Mouse (Mus musculus) thymus, postnatal 36 days (tissue): Measurements from ENCODE around the gene 1700061G19Rik.

ENCODE experiments used
- DNase-seq, 2 experiments: peaks; one replicate each; pipeline ENCODE4 v3.0.0; 2022; ENCODE audit warnings: mixed read lengths in 2 of 2

The 1700061G19Rik gene

DNA sequence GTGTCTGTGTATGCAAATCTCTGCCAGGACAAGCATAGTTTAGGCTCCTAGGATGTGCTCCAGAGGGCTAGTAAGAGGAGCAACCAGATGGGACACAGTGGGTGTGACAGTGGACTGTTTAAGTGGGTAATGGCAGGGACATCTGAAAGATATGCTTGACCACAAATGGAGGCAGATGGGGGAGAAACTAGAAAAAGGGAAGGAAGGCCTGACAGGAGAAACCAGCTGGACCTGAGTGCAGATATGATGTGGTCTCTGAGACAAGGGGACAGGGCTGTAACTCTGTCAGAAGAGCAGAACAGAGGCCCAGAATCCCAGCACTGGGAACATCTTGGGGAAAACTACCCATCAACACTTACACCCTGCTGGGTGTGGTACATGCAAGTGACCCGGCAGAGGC, 54.3 kb downstream of the 1700061G19Rik start:
- DNase-seq, result no peak

DNA sequence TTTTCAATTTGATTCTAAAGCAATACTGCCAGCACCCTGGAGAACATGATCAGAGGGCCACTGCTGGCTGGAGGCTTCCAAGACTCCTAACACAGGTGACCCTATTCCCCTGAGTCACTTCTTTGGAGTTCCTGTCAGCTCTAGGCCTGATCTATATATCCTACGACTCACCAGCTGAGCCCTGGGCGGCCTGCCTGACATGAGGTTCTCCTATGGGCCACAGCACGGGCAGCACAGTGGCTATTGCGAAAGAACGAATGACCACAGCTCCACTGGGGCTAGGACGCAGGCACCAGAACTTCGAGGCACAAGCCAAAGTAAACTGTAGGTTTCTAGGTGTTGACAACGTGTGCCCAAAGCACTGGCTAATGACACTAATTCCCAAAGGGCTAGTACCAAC, 54.7 kb downstream of the 1700061G19Rik start:
- DNase-seq, result no peak

DNA sequence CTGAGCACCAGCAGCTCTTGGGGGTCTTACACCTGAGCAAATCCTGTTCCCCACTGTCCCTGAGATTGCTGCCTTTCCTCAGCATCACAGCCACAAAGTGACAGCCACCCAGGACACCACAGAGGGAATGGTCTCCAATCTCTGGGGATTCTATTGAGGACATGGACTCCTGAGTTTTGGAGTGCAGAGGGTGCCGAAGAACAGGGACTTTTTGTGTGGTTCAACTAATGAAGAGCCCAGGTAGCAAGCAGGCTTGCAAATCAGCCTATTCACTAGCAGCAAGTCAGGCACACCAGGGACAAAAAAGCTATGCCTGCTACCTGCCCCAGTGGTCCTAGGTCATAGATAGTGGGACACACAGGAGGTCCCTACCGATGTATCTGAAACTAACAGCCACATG, 58.1 kb downstream of the 1700061G19Rik start:
- no peak for DNase-seq

DNA sequence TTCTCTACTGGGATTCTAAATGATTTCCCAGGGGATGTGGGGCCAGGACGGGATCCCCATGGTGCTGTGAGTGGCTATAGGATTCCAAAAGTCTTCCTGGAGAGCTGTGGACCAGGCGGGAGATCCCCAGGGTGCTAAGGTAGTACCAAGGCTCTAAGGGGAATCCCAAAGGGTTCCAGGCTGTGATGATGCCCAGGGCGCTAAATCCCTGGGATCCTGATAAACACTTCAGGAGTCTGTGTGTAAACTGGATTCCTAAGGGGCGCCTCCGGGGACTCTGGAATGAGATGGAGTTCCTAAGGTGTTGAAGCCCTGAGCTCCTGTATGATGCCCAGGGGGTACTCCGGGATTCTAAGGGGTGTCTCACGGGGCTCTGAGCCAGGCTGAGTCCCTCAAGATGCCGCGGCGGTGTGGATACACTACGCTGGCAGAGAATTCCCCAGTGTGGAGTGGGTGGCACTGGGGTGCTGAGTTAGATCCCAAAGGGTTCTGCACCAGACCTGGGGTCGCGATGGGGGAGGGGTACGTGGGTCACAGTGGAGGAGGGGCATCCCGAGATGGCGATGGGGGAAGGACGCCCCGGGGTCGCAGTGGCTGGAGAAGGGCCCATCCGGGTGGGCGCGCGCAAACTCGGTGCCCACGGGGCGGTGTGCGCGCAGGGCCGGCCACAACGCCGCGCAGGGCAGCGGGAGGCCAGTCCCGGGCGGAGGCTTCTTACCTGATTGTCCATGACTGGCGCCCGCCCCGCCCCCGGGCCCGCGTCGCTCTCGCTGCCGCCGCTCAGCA, 59.5 kb downstream of the 1700061G19Rik start:
- no peak for DNase-seq

DNA sequence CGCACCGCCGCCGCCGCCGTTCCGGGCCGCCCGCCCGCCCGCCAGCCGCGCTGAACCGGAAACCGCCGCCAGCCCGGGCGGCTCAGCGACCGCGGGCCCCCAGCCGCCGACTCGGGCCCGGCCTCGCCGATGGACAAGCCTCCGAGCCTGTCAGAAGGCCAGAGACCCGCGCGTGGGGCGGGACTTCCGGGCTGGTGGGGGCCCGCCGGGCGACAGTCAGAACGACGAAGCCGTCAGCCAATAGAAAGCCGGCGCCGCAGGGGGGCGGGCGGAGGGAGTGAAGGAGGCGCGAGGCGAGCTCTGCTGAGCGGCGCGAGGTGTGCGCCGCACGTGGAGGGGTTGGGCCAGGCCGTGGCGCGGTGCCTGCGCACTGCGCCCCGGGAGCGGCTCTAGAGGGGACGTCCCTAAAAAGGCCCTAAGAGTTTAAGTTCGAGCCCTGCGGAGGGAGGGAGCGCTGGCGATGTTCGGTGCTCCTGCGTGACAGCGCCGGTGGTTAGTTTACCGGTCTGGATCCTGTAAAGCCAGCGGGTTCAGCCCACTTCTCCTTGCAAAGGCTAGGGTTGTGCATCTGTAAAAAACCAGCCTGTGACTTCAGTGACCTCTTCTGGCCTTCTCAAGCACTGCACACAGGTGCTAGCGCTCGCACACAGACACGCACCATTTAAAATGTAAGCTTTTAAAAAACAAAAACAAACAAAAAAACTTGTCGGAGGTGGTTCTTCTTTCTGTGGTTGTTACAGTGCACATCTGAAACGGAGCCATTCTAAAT, 60.3 kb downstream of the 1700061G19Rik start, which contains the start of gene Mllt1:
Mllt1 (minus strand) TSS at position 53 of the 769 bp plus-strand sequence.
- peak; percentile 99 to 100 for DNase-seq

DNA sequence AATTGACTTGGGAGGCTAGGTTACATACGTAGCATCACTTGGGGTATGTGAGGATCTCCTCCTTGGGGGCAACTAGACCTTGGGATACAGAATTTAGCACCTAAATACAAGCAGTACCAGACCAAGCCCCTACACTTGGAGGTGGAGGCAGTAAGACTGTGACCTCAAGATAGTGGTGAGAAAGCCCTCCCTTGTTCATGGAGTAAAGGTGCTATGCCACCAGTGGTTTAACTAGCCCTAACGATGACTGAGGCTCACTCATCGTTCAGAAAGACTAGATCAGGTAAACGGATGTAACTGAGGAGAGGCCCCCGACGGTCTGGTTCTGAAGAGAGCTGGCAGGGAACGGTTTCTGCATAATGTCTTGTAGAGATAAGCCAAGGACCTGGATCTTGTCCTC, 61.5 kb downstream of the 1700061G19Rik start:
- DNase-seq, result no peak
